Mouse (Mus musculus) thymus, adult 2 months (tissue): ENCODE measurements around the gene Gtf2a1.
"Not testable (repeated sequence)": the region's sequence is repeated elsewhere in the genome, so short reads cannot be mapped to it uniquely, and the experiment has no call there.

Source experiments
- CTCF ChIP-seq: fragments of 200-500 bp; IDR thresholded peaks from 2 replicates; pipeline ENCODE4 v1.5.1; 2012; ENCODE audit warnings: mild to moderate bottlenecking, control low read depth, low read length, moderate library complexity, borderline replicate concordance; ENCODE audit not compliant: control insufficient read depth, poor library complexity, insufficient read depth; ENCODE audit errors: extremely low read depth
- POLR2A ChIP-seq: fragments of 200-500 bp; IDR thresholded peaks from 2 replicates; pipeline ENCODE4 v1.6.1; 2012; ENCODE audit warnings: mild to moderate bottlenecking, low read length, control low read depth, moderate library complexity; ENCODE audit not compliant: control insufficient read depth, poor library complexity, insufficient read depth; ENCODE audit errors: extremely low read depth

DNA sequence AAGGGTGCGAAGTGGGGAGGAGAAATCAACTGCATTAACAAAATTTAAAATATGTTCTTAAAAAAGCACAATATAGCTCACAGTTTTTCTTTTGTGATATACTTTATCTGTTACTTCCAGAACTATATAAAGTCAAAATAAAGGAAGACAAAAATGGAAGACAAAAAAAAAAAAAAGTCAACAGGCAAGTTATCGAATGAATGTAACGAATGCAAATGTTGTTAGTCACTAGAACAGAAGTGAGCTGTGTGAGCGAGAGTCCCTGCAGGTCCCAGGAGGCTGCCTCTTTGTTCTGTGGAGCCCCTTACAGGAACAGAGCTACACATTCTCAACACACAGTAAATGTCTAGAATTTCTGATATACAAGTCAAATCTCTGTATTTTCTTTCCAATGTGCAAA is 32.1 kb downstream of the Gtf2a1 start:
- TF ChIP-seq POLR2A, CTCF: not testable (repeated sequence)
